Mouse (Mus musculus): ENCODE data around the gene Slc45a3.

- TF ChIP-seq MAX (IDR thresholded peaks at IDR 0.05) = no peak
- no peak for TF ChIP-seq CTCF (IDR thresholded peaks at IDR 0.05; ENCODE audit: control insufficient read depth, insufficient read depth, insufficient read length)
- TF ChIP-seq MYOD1 (IDR thresholded peaks at IDR 0.05; ENCODE audit: control insufficient read depth, insufficient read length, low read depth) = no peak
- TF ChIP-seq MYOG (IDR thresholded peaks at IDR 0.05; ENCODE audit: control insufficient read depth, extremely low read depth, insufficient read length) = no peak
- no peak for TF ChIP-seq USF1 (IDR thresholded peaks at IDR 0.05; ENCODE audit: low read depth)
Observed at GRCm38 (mm10) chr1:132011785-132012184, 49.0 kb downstream of the Slc45a3 start.
